Mouse (Mus musculus) myocyte (in vitro differentiated cells): ENCODE measurements around the gene Clec16a. TPM values are rescaled to one million over a fixed set of nuclear protein-coding genes. Genes with fewer than 3 reads are reported as not detected.
A peak's percentile ranks its signal among the peaks of the same experiment; 100 is the strongest.

ENCODE experiments used
- H3K27me3 ChIP-seq: one replicate; pipeline ENCODE4 v1.6.1; 2011; ENCODE audit not compliant: control insufficient read depth, insufficient read depth, insufficient read length
- H3K36me3 ChIP-seq: one replicate; pipeline ENCODE4 v1.6.1; 2011; ENCODE audit not compliant: control insufficient read depth, insufficient read depth
- H3K4me2 ChIP-seq: one replicate; pipeline ENCODE4 v1.6.1; 2011; ENCODE audit warnings: low read depth, control low read depth
- H3K4me3 ChIP-seq: one replicate; pipeline ENCODE4 v1.5.1; 2011; ENCODE audit warnings: mild to moderate bottlenecking, control low read depth, moderate library complexity
- H3K79me2 ChIP-seq: one replicate; pipeline ENCODE4 v1.6.1; 2011; ENCODE audit not compliant: control insufficient read depth, insufficient read depth
- H3ac ChIP-seq: one replicate; pipeline ENCODE4 v1.6.1; 2011; ENCODE audit not compliant: control insufficient read depth, insufficient read length
- CEBPB ChIP-seq: IDR thresholded peaks from 2 replicates; pipeline ENCODE4 v1.6.1; 2011; ENCODE audit warnings: mild to moderate bottlenecking, moderate library complexity; ENCODE audit not compliant: poor library complexity, insufficient read depth, severe bottlenecking
- E2F4 ChIP-seq: IDR thresholded peaks from one replicate; pipeline ENCODE4 v1.6.1; 2011; ENCODE audit warnings: mild to moderate bottlenecking, control low read depth, moderate library complexity; ENCODE audit not compliant: insufficient read depth
- MAX ChIP-seq: IDR thresholded peaks from one replicate; pipeline ENCODE4 v1.6.1; 2011; ENCODE audit warnings: low read depth, mild to moderate bottlenecking, control low read depth
- MYOD1 ChIP-seq, 3 experiments: IDR thresholded peaks; one replicate each; pipeline ENCODE4 v1.6.1; 2011; ENCODE audit warnings: control low read depth in 2 of 3, low read depth in 2 of 3, mild to moderate bottlenecking in 2 of 3, moderate library complexity in 1 of 3; ENCODE audit not compliant: insufficient read length in 2 of 3, control insufficient read depth in 1 of 3
- MYOG ChIP-seq, 3 experiments: IDR thresholded peaks; one replicate each; pipeline ENCODE4 v1.6.1; 2011; ENCODE audit warnings: control low read depth in 2 of 3, low read depth in 2 of 3, mild to moderate bottlenecking in 2 of 3; ENCODE audit not compliant: insufficient read length in 2 of 3, control insufficient read depth in 1 of 3, insufficient read depth in 1 of 3
- POLR2A ChIP-seq: IDR thresholded peaks from one replicate; pipeline ENCODE4 v1.6.1; 2011; ENCODE audit warnings: low read depth, mild to moderate bottlenecking, control low read depth, moderate library complexity; ENCODE audit not compliant: insufficient read length
- POLR2AphosphoS2 ChIP-seq: IDR thresholded peaks from one replicate; pipeline ENCODE4 v1.6.1; 2011; ENCODE audit warnings: low read depth, control low read depth; ENCODE audit not compliant: insufficient read length
- REST ChIP-seq: IDR thresholded peaks from one replicate; pipeline ENCODE4 v1.6.1; 2011; ENCODE audit warnings: mild to moderate bottlenecking, control low read depth, moderate library complexity; ENCODE audit not compliant: insufficient read depth, insufficient read length
- SRF ChIP-seq: IDR thresholded peaks from one replicate; pipeline ENCODE4 v1.6.1; 2011; ENCODE audit warnings: low read depth; ENCODE audit not compliant: control insufficient read depth, insufficient read length
- TCF12 ChIP-seq: IDR thresholded peaks from one replicate; pipeline ENCODE4 v1.6.1; 2011; ENCODE audit warnings: mild to moderate bottlenecking, control low read depth; ENCODE audit not compliant: poor library complexity, insufficient read depth, severe bottlenecking
- TCF3 ChIP-seq: IDR thresholded peaks from one replicate; pipeline ENCODE4 v1.6.1; 2011; ENCODE audit warnings: low read depth, control low read depth; ENCODE audit not compliant: insufficient read length
- USF1 ChIP-seq: IDR thresholded peaks from one replicate; pipeline ENCODE4 v1.6.1; 2011; ENCODE audit warnings: low read depth, mild to moderate bottlenecking, control low read depth, moderate library complexity
- polyA plus RNA-seq: library from polyadenylated mRNA; unstranded; fragments of >200 nt; fragmentation: generic; extraction: Trizol; gene quantifications from one replicate; pipeline ENCODE4 v1.2.1, GENCODE M21; 2012; ENCODE audit warnings: missing spikeins

The Clec16a gene
- polyA plus RNA-seq, 1 experiment = 15.5 TPM

DNA sequence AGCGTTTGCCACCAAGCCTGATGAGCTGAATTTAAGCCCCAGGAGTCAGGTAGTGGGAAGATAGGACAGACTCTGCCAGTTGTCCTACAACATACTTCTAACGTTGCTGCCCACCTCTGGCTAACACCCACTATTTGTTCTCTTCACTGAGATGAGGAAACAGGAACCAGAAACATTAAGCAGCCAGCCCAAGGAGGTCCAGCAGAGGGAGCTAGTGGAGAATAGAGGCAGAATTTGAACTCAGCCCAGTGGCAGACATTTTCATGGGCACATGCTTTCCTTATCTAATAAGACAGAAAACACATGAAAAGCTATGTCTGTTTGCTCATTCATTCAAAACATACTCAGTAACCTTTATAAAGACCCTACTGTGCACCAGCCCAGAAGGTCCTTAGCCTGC, 42.1 kb upstream of the Clec16a start:
- Histone ChIP-seq H3K4me3 (no peak overlapping the region), H3K79me2 (no peaks in the 10 kb centered on the region), H3K27me3 (peaks cover 19% of the 10 kb centered on the region), H3K36me3 (no peaks in the 10 kb centered on the region), H3K4me2 (no peak overlapping the region), H3ac (no peak overlapping the region)
- TF ChIP-seq USF1 = no peak
- no peak for TF ChIP-seq REST
- TF ChIP-seq TCF3 = no peak

- no peak overlapping the region for H3ac ChIP-seq
- H3K79me2 ChIP-seq = no peaks in the 10 kb centered on the region
- TF ChIP-seq E2F4 (no peak), SRF (no peak), TCF12 (no peak), MAX (no peak), REST (no peak), USF1 (no peak), MYOD1 (IDR thresholded peaks at IDR 0.05; ENCODE audit: control insufficient read depth in 1 of 3, insufficient read length in 2 of 3, low read depth in 2 of 3) (no peak), MYOG (IDR thresholded peaks at IDR 0.05; ENCODE audit: control insufficient read depth in 1 of 3, insufficient read depth in 1 of 3, insufficient read length in 2 of 3, low read depth in 2 of 3) (no peak), CEBPB (no peak), TCF3 (no peak), POLR2AphosphoS2 (no peak), POLR2A (no peak)
- no peaks in the 10 kb centered on the region for H3K36me3 ChIP-seq
- H3K4me2 ChIP-seq = no peak overlapping the region
- no peak overlapping the region for H3K4me3 ChIP-seq
- peaks cover 32% of the 10 kb centered on the region for H3K27me3 ChIP-seq
Measured at GRCm38 (mm10) chr16:10507445-10507844, 37.7 kb upstream of the Clec16a start.

GRCm38 (mm10) chr16:10508691-10509090, 36.4 kb upstream of the Clec16a start:
- Histone ChIP-seq H3ac (no peak overlapping the region), H3K27me3 (peaks cover 32% of the 10 kb centered on the region), H3K79me2 (no peaks in the 10 kb centered on the region), H3K4me3 (no peak overlapping the region), H3K4me2 (no peak overlapping the region), H3K36me3 (no peaks in the 10 kb centered on the region)
- no peak for TF ChIP-seq REST
- TF ChIP-seq MYOD1 (IDR thresholded peaks at IDR 0.05; ENCODE audit: control insufficient read depth in 1 of 3, insufficient read length in 2 of 3, low read depth in 2 of 3) = peak in 2 of 3 experiments; percentile 46 to 50
- peak in 1 of 3 experiments; percentile 66 for TF ChIP-seq MYOG (IDR thresholded peaks at IDR 0.05; ENCODE audit: control insufficient read depth in 1 of 3, insufficient read depth in 1 of 3, insufficient read length in 2 of 3, low read depth in 2 of 3)

- Histone ChIP-seq H3K4me2 (no peak overlapping the region), H3K4me3 (no peak overlapping the region), H3K27me3 (peaks cover 32% of the 10 kb centered on the region), H3K79me2 (no peaks in the 10 kb centered on the region), H3K36me3 (no peaks in the 10 kb centered on the region), H3ac (no peak overlapping the region)
- no peak for TF ChIP-seq TCF3
- TF ChIP-seq CEBPB = no peak
- TF ChIP-seq E2F4 = no peak
- no peak for TF ChIP-seq POLR2AphosphoS2
- TF ChIP-seq SRF = no peak
- no peak for TF ChIP-seq MYOD1 (IDR thresholded peaks at IDR 0.05; ENCODE audit: control insufficient read depth in 1 of 3, insufficient read length in 2 of 3, low read depth in 2 of 3)
- TF ChIP-seq REST = no peak
- TF ChIP-seq USF1 = no peak
Measured at GRCm38 (mm10) chr16:10510477-10511133, 34.5 kb upstream of the Clec16a start.

- Histone ChIP-seq H3K36me3 (no peaks in the 10 kb centered on the region), H3K4me2 (no peak overlapping the region), H3ac (no peak overlapping the region), H3K27me3 (peaks cover 31% of the 10 kb centered on the region), H3K4me3 (no peak overlapping the region), H3K79me2 (no peaks in the 10 kb centered on the region)
- TF ChIP-seq CEBPB (no peak), MYOD1 (IDR thresholded peaks at IDR 0.05; ENCODE audit: control insufficient read depth in 1 of 3, insufficient read length in 2 of 3, low read depth in 2 of 3) (no peak), TCF3 (no peak), TCF12 (no peak)
Measured at GRCm38 (mm10) chr16:10511134-10511520, 34.0 kb upstream of the Clec16a start.

- no peak overlapping the region for H3K4me3 ChIP-seq
- H3K79me2 ChIP-seq = no peaks in the 10 kb centered on the region
- H3K4me2 ChIP-seq = no peak overlapping the region
- peaks cover 6% of the 10 kb centered on the region for H3K27me3 ChIP-seq
- TF ChIP-seq REST (no peak), POLR2AphosphoS2 (no peak), POLR2A (no peak), TCF12 (no peak), TCF3 (no peak), MAX (no peak), E2F4 (no peak), SRF (no peak), CEBPB (no peak), MYOG (IDR thresholded peaks at IDR 0.05; ENCODE audit: control insufficient read depth in 1 of 3, insufficient read depth in 1 of 3, insufficient read length in 2 of 3, low read depth in 2 of 3) (no peak), MYOD1 (IDR thresholded peaks at IDR 0.05; ENCODE audit: control insufficient read depth in 1 of 3, insufficient read length in 2 of 3, low read depth in 2 of 3) (no peak), USF1 (no peak)
- no peaks in the 10 kb centered on the region for H3K36me3 ChIP-seq
- H3ac ChIP-seq = no peak overlapping the region
Measured at GRCm38 (mm10) chr16:10515953-10516572, 29.1 kb upstream of the Clec16a start.
